Mouse (Mus musculus) 3134 (cell line): ENCODE measurements around the gene Sorl1.

Experiments used
- DNase-seq: peaks from one replicate; pipeline ENCODE4 v3.0.0-alpha.2; 2011; ENCODE audit warnings: low spot score; ENCODE audit not compliant: insufficient read length; ENCODE audit errors: extremely low read depth

Sorl1 gene

GRCm38 (mm10) chr9:42022318-42022717, 101.8 kb downstream of the Sorl1 start:
- no peak for DNase-seq

DNA sequence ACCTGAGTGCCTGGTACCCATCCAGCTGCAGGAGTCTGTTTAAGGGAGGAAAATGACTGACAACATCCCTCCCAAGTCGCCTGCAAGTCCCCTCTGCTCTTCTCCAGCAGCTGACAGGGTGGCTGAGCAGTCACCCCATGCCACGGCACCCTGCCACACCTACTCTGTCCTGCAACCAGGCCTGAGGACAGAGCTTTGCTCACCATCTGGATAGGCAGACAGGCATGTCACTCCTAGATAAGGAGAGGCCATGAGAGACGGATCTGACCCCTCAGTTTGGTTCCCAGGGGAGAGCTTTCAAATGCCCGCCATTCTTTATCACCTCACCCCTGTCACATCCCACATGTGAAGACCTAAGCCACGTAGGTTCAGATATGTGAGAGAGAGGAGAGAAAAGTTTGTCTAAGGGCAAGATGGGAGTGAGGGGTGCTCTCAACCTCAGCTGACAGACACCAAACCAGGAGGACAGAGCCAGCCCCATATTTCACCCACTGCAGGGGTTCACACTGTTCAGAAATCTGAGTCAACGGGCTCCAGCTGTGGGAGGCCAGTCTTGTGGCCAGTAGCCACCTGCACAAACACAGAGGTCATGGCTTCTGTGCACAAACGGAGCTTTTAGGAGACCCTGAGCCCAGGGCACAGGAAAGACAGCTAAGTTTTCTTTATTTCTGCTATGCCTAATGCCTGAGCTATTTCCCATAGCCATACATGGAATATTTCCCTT, 104.6 kb downstream of the Sorl1 start:
- DNase-seq = peak; percentile 22

DNA sequence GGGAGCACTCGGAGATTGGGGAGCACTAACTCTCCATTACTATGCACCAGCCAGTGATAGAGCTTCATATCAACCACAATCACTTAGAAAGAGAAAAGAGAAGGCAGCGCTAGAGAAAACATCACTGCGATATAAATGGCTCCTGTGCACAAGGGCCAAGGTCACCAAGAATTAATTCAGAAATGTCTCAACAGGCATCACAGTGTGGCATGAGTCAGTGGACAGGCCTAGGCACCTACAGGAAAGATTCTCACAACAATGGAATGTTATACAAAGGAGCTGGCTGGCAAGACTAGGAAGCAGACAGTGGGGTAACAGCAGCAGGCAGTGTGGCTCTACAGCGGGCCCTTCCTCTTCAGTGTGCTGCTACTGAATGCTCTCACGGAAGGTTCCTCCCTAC, 115.6 kb downstream of the Sorl1 start:
- DNase-seq = no peak

- no peak for DNase-seq
Measured at GRCm38 (mm10) chr9:42005101-42005500, 119.0 kb downstream of the Sorl1 start.

DNA sequence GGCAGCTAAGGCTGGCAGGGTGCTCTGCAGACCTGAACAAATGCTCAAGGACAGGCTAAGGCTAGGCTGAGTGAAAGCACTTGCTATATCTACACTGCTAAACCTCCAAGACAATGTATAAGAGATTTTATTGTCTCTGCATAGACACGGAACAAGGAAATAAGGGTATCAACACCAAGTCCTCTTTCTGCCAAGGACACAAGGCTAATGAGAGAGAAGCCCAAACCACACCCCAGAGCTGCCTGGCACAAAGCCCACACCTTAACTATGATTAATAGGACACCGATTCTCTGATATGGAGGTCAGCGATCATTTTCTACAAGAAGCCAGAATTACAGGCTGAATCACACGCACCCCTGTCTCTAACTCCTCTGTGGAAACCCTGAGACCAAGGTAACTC, 120.0 kb downstream of the Sorl1 start:
- DNase-seq = no peak

DNA sequence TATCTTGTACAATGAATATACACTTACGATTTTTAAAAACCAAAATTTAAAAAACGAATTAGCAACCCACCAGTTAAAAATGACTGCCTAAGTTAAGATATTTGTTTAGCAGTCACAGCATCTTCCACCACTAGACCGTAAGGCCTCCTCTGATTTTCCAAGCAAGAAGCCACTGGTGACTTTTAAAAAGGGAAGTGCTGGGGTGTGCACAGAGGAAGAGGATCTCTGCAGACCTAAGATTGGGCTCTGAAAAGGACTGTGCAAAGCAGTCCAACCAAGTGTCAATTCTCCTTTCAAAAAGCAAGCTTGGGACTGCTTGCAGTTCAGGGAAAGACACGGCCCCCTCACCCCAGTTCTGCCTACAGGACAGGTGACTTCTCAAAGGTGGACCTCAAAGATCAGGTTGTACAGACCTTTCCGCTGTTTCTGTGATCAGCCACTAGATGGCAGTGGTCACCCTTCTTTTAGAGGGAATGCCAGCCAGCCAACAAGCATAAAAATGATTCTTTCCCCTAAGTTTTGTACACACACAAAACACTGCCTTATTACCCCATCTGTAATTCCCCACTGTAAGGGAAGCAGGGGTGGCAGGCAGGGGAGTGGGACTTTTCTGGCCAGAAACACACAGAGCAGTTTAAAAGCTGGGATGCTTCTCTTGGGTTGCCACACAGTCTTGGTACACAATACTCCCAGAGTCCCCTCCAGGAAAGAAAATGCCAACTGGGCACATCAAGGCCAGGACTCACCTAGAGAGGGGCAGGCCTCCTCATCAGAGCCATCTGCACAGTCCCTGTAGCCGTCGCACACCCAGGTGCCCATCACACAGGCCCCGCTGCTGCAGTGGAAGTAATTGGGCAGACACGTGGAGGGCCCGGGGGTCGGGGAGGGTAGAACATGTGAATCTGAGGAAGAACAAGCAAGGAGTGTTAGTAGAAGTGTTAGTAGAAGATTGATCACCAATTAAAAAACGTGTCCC, 124.3 kb downstream of the Sorl1 start:
- peak; percentile 25 for DNase-seq

- no peak for DNase-seq
Measured at GRCm38 (mm10) chr9:41995278-41995677, 128.8 kb downstream of the Sorl1 start.

- no peak for DNase-seq
Measured at GRCm38 (mm10) chr9:41993821-41994220, 130.3 kb downstream of the Sorl1 start.

DNA sequence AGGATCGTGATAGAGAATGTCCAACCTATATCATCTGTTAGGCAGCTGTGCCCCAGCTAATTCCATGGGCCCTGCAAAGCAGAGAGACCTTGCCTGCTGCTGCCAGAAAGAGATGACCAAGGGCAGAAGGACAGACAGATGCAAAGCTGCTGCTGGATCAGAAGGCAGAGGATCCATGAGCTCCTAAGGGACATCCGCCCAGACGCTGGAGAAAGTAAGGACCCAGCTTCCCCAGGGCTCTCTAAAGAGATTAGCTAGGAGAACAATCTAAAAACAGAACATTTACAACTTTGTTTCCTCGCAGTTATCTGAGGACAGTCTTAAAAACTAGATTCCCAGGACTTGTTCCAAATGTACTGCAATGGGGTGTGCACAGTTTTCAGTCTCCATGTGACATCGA, 131.3 kb downstream of the Sorl1 start:
- no peak for DNase-seq

DNA sequence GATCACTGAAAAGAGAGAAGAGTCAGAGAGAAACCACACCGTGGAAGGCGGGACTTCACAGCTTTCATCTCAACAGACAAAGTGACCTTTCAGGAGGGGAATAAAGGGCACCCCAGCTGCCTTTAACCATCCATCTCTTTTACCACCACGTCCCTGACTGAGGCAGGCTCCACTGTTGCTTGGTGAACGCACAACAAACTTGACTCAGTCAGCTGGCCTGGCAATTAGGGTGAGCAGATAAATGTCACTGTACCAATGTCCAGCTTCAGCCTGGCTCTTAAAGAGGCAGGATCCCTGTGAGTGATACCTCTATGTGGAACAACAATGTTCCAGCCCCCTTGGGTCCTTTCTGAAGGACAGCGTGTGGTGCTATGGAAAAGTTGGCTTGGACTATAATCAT, 138.5 kb downstream of the Sorl1 start:
- no peak for DNase-seq

DNA sequence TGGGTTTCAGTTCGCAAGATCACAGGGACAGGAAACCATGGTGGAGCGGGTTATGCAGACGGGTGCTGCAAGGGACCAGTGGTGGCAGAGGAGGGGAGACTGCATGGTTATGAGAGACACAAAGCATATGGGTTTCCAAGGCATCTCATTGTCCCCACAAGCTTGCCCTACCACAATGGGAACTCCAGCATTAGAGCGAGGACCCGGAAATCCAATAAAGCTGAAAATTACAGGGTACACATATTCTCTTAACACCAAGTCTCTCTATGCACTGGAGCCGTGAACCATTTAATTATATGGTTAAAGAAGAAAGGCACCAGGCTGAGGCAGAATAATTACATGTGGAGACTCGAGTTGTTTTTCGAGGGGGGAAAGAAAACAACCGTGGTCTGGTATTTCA, 139.0 kb downstream of the Sorl1 start:
- no peak for DNase-seq

DNA sequence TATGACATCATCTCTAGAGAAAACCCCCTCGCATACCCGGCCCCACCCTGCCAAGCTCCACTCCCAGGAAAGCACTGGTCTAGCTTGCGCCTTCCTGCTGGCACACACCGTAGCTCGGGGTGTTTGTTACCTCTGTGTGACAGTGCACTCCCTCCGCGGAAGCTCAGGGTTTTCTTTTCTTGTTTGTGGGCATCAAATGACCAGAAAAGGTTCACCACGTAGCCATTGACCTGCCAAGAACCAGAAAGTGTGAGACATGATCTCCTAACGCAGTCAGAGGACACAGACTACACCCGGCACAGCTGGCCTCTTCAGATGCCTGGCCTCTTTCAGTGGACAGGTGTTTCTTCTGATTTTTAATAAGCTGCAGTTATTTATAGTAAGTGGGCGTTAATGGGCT, 139.8 kb downstream of the Sorl1 start:
- DNase-seq = no peak

GRCm38 (mm10) chr9:41983286-41983685, 140.8 kb downstream of the Sorl1 start:
- DNase-seq = no peak

DNA sequence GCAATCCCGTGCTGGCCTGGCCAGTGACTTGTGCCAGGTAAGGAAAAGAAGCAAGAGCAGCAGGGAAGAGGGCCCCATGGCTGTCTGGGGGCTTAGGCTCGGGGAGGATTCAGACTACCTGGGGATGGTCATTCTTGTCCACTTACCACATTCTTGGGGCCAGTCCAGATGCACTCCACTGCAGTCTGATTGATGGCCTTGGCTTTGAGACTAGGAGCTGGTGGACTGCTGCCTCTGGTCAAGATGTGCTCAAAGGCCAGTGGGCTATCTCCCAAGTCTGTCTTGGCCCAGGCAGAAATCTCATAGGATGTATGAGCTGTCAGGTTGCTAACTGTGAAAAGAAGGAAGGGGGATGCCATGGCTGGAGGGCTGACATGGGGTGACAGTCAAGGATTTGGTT, 141.3 kb downstream of the Sorl1 start:
- no peak for DNase-seq

- no peak for DNase-seq
Measured at GRCm38 (mm10) chr9:41982023-41982422, 142.1 kb downstream of the Sorl1 start.

DNA sequence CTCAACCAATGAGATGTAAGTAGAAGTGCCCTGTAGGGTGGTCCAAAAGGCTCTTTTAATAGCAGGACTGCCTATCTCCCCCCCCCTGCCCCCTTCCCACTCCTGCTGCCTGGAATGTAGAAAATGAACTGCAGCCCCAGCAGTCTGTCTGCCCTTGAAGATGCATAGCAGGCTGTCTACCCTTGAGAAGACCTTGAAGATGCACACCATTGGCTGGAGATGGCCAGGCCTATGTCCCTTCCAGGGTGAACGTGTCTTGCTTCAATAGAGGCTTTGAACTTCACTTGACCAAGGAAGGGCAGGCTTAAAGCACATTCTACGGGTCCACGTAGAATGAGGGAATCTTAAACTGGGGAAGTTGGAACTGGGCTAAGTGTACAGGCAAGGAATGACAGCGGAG, 142.8 kb downstream of the Sorl1 start:
- DNase-seq = no peak

DNA sequence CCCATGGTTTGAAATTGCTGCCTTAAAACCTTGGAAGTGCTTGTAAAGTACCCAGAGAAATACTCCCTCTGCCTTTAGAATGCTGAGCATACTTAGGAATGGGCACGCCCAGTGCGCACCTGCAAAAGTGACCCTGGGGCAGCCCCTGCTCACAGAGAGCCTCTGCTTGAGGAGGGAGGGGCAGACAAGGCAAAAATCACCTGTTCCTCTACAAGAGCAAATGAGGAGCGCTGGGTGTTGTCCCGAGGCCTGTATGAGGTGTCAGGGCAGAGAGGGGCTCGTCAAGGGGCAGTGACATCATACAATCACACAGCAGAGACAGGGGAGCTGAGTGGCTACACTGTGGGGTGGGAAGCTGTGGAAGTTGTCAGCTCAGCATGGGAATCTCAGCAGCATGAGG, 143.3 kb downstream of the Sorl1 start:
- no peak for DNase-seq

DNA sequence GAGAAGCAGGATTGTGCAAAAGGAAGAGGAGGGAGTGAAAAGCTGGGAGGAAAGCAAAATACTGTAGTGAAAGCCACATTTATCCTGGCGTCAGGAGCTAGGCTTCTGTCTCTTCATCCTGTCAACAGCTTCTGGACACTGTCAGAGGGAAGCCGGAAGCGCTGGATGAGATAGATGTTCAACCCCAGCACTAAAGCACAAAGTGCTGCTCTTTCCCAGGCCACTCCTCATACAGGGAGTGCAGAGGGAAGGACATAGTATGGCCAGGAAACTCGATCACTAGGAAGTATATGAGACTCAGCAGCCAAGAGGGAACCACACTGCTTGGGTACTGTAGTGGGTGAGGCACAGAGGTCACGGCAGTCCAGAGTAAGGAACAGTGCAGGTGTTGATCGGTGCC, 145.7 kb downstream of the Sorl1 start:
- no peak for DNase-seq

- DNase-seq = no peak
Measured at GRCm38 (mm10) chr9:41975968-41976367, 148.1 kb downstream of the Sorl1 start.

GRCm38 (mm10) chr9:41974661-41975060, 149.4 kb downstream of the Sorl1 start:
- DNase-seq = no peak

GRCm38 (mm10) chr9:41973775-41974657, 150.1 kb downstream of the Sorl1 start:
- DNase-seq = peak; percentile 24
